Comparison of ENCODE assay signal across 10 mouse cellular contexts in genomic region chr10:16545445-16545844, GRCm38 (mm10).
DNase-seq lines count a peak whose midpoint lies in the region; ATAC-seq lines count a peak whose summit lies in the region.
"Had no signal": no experiment of that assay in that cellular context is flagged by ENCODE, and none has a peak within 500 bp of the region (broad histone marks: within the 10 kb centered on the region; RNA-seq: fewer than 3 reads in every experiment).

No protein-coding gene starts in this region.

- no peaks in the 10 kb centered on the region for H3K27me3 ChIP-seq in forebrain, embryonic 11.5 days (ENCODE audit: control insufficient read depth, insufficient read depth, low read length)
- H3K27me3 ChIP-seq in forebrain, embryonic 12.5 days, result no peaks in the 10 kb centered on the region
- no peaks in the 10 kb centered on the region for H3K27me3 ChIP-seq in midbrain, embryonic 14.5 days (ENCODE audit: control insufficient read depth, insufficient read depth, low read length)
- H3K27me3 ChIP-seq in midbrain, embryonic 13.5 days, result no peaks in the 10 kb centered on the region
- H3K27me3 ChIP-seq in stomach, embryonic 16.5 days (ENCODE audit: control insufficient read depth, insufficient read depth, low read length), result no peaks in the 10 kb centered on the region
- H3K27me3 ChIP-seq: megakaryocyte, embryonic 14.5 days had no signal

- H3K4me3 ChIP-seq in forebrain, embryonic 11.5 days (ENCODE audit: low read depth, low read length), result no peak overlapping the region
- H3K4me3 ChIP-seq in forebrain, embryonic 12.5 days (replicated peaks), result no peak overlapping the region
- no peak overlapping the region for H3K4me3 ChIP-seq in midbrain, embryonic 14.5 days (replicated peaks; ENCODE audit: low read depth, low read length)
- H3K4me3 ChIP-seq in midbrain, embryonic 13.5 days (replicated peaks), result no peak overlapping the region
- H3K4me3 ChIP-seq in stomach, embryonic 16.5 days (replicated peaks; ENCODE audit: low read length), result no peak overlapping the region
- H3K4me3 ChIP-seq: erythroblast, embryonic 14.5 days; megakaryocyte, embryonic 14.5 days had no signal

- no peak for ATAC-seq in forebrain, embryonic 11.5 days (replicated peaks; ENCODE audit: low FRiP score)
- no peak; the same call in 1 of the 2 replicates for ATAC-seq in forebrain, embryonic 12.5 days (ENCODE audit: low FRiP score)
- no peak for ATAC-seq in midbrain, embryonic 14.5 days (ENCODE audit: low FRiP score, low TSS enrichment)
- ATAC-seq in midbrain, embryonic 13.5 days, result no peak
- ATAC-seq in stomach, embryonic 16.5 days (ENCODE audit: insufficient read depth, low FRiP score), result peak; percentile 53; the same call in 1 of the 2 replicates

- no peaks in the 10 kb centered on the region for H3K9me3 ChIP-seq in forebrain, embryonic 11.5 days (ENCODE audit: control insufficient read depth, low read length)
- H3K9me3 ChIP-seq in forebrain, embryonic 12.5 days, result no peaks in the 10 kb centered on the region
- no peaks in the 10 kb centered on the region for H3K9me3 ChIP-seq in midbrain, embryonic 14.5 days (ENCODE audit: control insufficient read depth, low read length)
- no peaks in the 10 kb centered on the region for H3K9me3 ChIP-seq in midbrain, embryonic 13.5 days
- H3K9me3 ChIP-seq in stomach, embryonic 16.5 days (replicated peaks; ENCODE audit: control insufficient read depth, low read length), result no peaks in the 10 kb centered on the region
- H3K9me3 ChIP-seq: megakaryocyte, embryonic 14.5 days had no signal

- DNase-seq in forebrain, embryonic 11.5 days (ENCODE audit: low spot score), result peak; percentile 49
- DNase-seq in midbrain, embryonic 14.5 days, result peak; percentile 45
- DNase-seq in heart, postnatal 10 days, result peak; percentile 14 to 20
- no peak for DNase-seq in layer of hippocampus, postnatal 10 days (ENCODE audit: low spot score in 2 of 2)
- no peak for DNase-seq in layer of hippocampus, adult 9-10 months (ENCODE audit: low spot score)

- intact Hi-C loops in heart, postnatal 10 days (cut with DNase I), result no loop called here

- 6% methylated on average over 1 of the region's 1 CpGs for WGBS in forebrain, embryonic 11.5 days
- 0% methylated on average over 1 of the region's 1 CpGs for WGBS in forebrain, embryonic 12.5 days
- 0% methylated on average over 1 of the region's 1 CpGs for WGBS in midbrain, embryonic 14.5 days
- WGBS in midbrain, embryonic 13.5 days, result 15% methylated on average over 1 of the region's 1 CpGs
- 9% methylated on average over 1 of the region's 1 CpGs for WGBS in stomach, embryonic 16.5 days

- no peak overlapping the region for H3K4me2 ChIP-seq in forebrain, embryonic 11.5 days (ENCODE audit: low read depth, low read length, severe bottlenecking)
- H3K4me2 ChIP-seq in forebrain, embryonic 12.5 days, result no peak overlapping the region
- H3K4me2 ChIP-seq in midbrain, embryonic 14.5 days (ENCODE audit: low read length), result no peak overlapping the region
- H3K4me2 ChIP-seq in midbrain, embryonic 13.5 days (replicated peaks), result no peak overlapping the region
- no peak overlapping the region for H3K4me2 ChIP-seq in stomach, embryonic 16.5 days (ENCODE audit: low read depth, low read length)

- H3K4me1 ChIP-seq in forebrain, embryonic 11.5 days (replicated peaks; ENCODE audit: control insufficient read depth, insufficient read depth, low read length), result no peaks in the 10 kb centered on the region; the same call in 1 of the 2 replicates
- 0 out of 2 replicates have a peak, but pooled peaks cover 3% of the 10 kb centered on the region for H3K4me1 ChIP-seq in forebrain, embryonic 12.5 days
- no peaks in the 10 kb centered on the region for H3K4me1 ChIP-seq in midbrain, embryonic 14.5 days (ENCODE audit: control insufficient read depth, insufficient read depth, low read length)
- no peaks in the 10 kb centered on the region for H3K4me1 ChIP-seq in midbrain, embryonic 13.5 days (replicated peaks)
- peaks cover 8% of the 10 kb centered on the region; the same call in 1 of the 2 replicates for H3K4me1 ChIP-seq in stomach, embryonic 16.5 days (ENCODE audit: control insufficient read depth, insufficient read depth, low read length)
- H3K4me1 ChIP-seq: megakaryocyte, embryonic 14.5 days had no signal

- H3K9ac ChIP-seq in forebrain, embryonic 11.5 days (ENCODE audit: low read length), result no peak overlapping the region
- H3K9ac ChIP-seq in forebrain, embryonic 12.5 days, result no peak overlapping the region
- no peak overlapping the region for H3K9ac ChIP-seq in midbrain, embryonic 14.5 days (replicated peaks; ENCODE audit: low read length)
- no peak overlapping the region for H3K9ac ChIP-seq in midbrain, embryonic 13.5 days (replicated peaks)
- no peak overlapping the region for H3K9ac ChIP-seq in stomach, embryonic 16.5 days (ENCODE audit: low read length)

- no peak overlapping the region for H3K27ac ChIP-seq in forebrain, embryonic 11.5 days (ENCODE audit: low read depth, low read length)
- H3K27ac ChIP-seq in forebrain, embryonic 12.5 days, result no peak overlapping the region
- no peak overlapping the region for H3K27ac ChIP-seq in midbrain, embryonic 14.5 days (replicated peaks; ENCODE audit: low read depth, low read length)
- H3K27ac ChIP-seq in midbrain, embryonic 13.5 days, result no peak overlapping the region
- peak overlapping the region; percentile 39; the same call in 1 of the 2 replicates for H3K27ac ChIP-seq in stomach, embryonic 16.5 days (ENCODE audit: low read length)

- no peaks in the 10 kb centered on the region for H3K36me3 ChIP-seq in forebrain, embryonic 11.5 days (ENCODE audit: control insufficient read depth, insufficient read depth, low read length)
- no peaks in the 10 kb centered on the region for H3K36me3 ChIP-seq in forebrain, embryonic 12.5 days (replicated peaks)
- no peaks in the 10 kb centered on the region for H3K36me3 ChIP-seq in midbrain, embryonic 14.5 days (ENCODE audit: control insufficient read depth, insufficient read depth, low read length)
- H3K36me3 ChIP-seq in midbrain, embryonic 13.5 days, result no peaks in the 10 kb centered on the region
- H3K36me3 ChIP-seq in stomach, embryonic 16.5 days (ENCODE audit: control insufficient read depth, insufficient read depth, low read length), result no peaks in the 10 kb centered on the region

Comparison
In these comparisons a context has a peak if more than half of its experiments do, and no peak if none do; other contexts are left out.
1. DNase-seq: peak in forebrain, embryonic 11.5 days (single experiment), midbrain, embryonic 14.5 days (single experiment) and heart, postnatal 10 days (2 of 2); none in layer of hippocampus, postnatal 10 days (0 of 2) and layer of hippocampus, adult 9-10 months (single experiment).